Mouse (Mus musculus) neural tube, embryonic 13.5 days (tissue): ENCODE data around the gene Adgrl1. TPM values are rescaled to one million over a fixed set of nuclear protein-coding genes. Genes with fewer than 3 reads are reported as not detected.
"Not testable (repeated sequence)": the region's sequence is repeated elsewhere in the genome, so short reads cannot be mapped to it uniquely, and the experiment has no call there.

ENCODE experiments used
- ATAC-seq: fragments of 200-750 bp; cut with Nextera tagmentation; 2 replicates; pipeline ENCODE4 v1.8.0; 2017; ENCODE audit warnings: low read depth, mild to moderate bottlenecking, moderate TSS enrichment, moderate library complexity
- H3K27ac ChIP-seq: fragments of 300-500 bp; sonication (generic); replicated peaks from 2 replicates; pipeline ENCODE4 v1.5.1; 2015; ENCODE audit warnings: moderate library complexity, mild to moderate bottlenecking, inconsistent platforms
- H3K27me3 ChIP-seq: fragments of 300-500 bp; sonication (generic); 2 replicates; pipeline ENCODE4 v1.6.1; 2015; ENCODE audit warnings: mild to moderate bottlenecking, inconsistent platforms
- H3K36me3 ChIP-seq: fragments of 300-500 bp; sonication (generic); 2 replicates; pipeline ENCODE4 v1.6.1; 2015; ENCODE audit warnings: mild to moderate bottlenecking, inconsistent platforms
- H3K4me1 ChIP-seq: fragments of 300-500 bp; sonication (generic); replicated peaks from 2 replicates; pipeline ENCODE4 v1.6.1; 2015; ENCODE audit warnings: inconsistent platforms
- H3K4me2 ChIP-seq: fragments of 300-500 bp; sonication (generic); 2 replicates; pipeline ENCODE4 v1.6.1; 2015; ENCODE audit warnings: inconsistent platforms, mild to moderate bottlenecking, moderate library complexity
- H3K4me3 ChIP-seq: fragments of 300-500 bp; sonication (generic); 2 replicates; pipeline ENCODE4 v1.5.1; 2015; ENCODE audit warnings: mild to moderate bottlenecking, inconsistent platforms
- H3K9ac ChIP-seq: fragments of 300-500 bp; sonication (generic); 2 replicates; pipeline ENCODE4 v1.6.1; 2015; ENCODE audit warnings: moderate library complexity, mild to moderate bottlenecking, inconsistent platforms
- H3K9me3 ChIP-seq: fragments of 300-500 bp; sonication (generic); 2 replicates; pipeline ENCODE4 v1.6.1; 2016; ENCODE audit warnings: inconsistent platforms
- WGBS: fragments of 180-500 bp; shearing (Covaris S2); methylation state at CpG from one replicate; pipeline ENCODE4 v1.1.7; 2015; 5-methylcytosine and 5-hydroxymethylcytosine counted together
- microRNA-seq: library from miRNA; unstranded; fragments of <30 nt; microRNA quantifications from one replicate; pipeline ENCODE4, GENCODE M21; 2016
- polyA plus RNA-seq: library from polyadenylated mRNA; unstranded; fragments of >200 nt; fragmentation: Nextera tagmentation; extraction: Ambion mirVana; gene quantifications from 2 replicates; pipeline ENCODE4 v1.2.1, GENCODE M21; 2015

Gene Adgrl1
- polyA plus RNA-seq, 1 experiment from 2014 or later: 40.1 TPM

- H3K9ac ChIP-seq: no peak overlapping the region
- no peak overlapping the region for H3K27ac ChIP-seq
- WGBS: 80% methylated on average over 8 of the region's 8 CpGs
- H3K27me3 ChIP-seq: no peaks in the 10 kb centered on the region
- H3K4me1 ChIP-seq: peaks cover 42% of the 10 kb centered on the region
- ATAC-seq: no peak
- H3K4me2 ChIP-seq: no peak overlapping the region
- no peaks in the 10 kb centered on the region for H3K9me3 ChIP-seq
- H3K36me3 ChIP-seq: peaks cover 60% of the 10 kb centered on the region
- H3K4me3 ChIP-seq: no peak overlapping the region
Observed at GRCm38 (mm10) chr8:83980845-83981244, 80.9 kb downstream of the Adgrl1 start.

- no peak overlapping the region for H3K4me3 ChIP-seq
- H3K27ac ChIP-seq: no peak overlapping the region
- no peaks in the 10 kb centered on the region for H3K27me3 ChIP-seq
- H3K36me3 ChIP-seq: peaks cover 67% of the 10 kb centered on the region
- H3K9me3 ChIP-seq: no peaks in the 10 kb centered on the region
- peaks cover 39% of the 10 kb centered on the region for H3K4me1 ChIP-seq
- no peak overlapping the region for H3K9ac ChIP-seq
- H3K4me2 ChIP-seq: no peak overlapping the region
- 96% methylated on average over 7 of the region's 7 CpGs for WGBS
- no peak for ATAC-seq
Observed at GRCm38 (mm10) chr8:83981533-83981932, 81.6 kb downstream of the Adgrl1 start.

- Histone ChIP-seq H3K36me3 (peaks cover 76% of the 10 kb centered on the region), H3K27me3 (no peaks in the 10 kb centered on the region), H3K4me2 (no peak overlapping the region), H3K9ac (no peak overlapping the region), H3K27ac (no peak overlapping the region), H3K4me3 (no peak overlapping the region), H3K9me3 (no peaks in the 10 kb centered on the region), H3K4me1 (peaks cover 29% of the 10 kb centered on the region)
- ATAC-seq: no peak
- 89% methylated on average over 4 of the region's 4 CpGs for WGBS
Observed at GRCm38 (mm10) chr8:83982449-83982848, 82.5 kb downstream of the Adgrl1 start.

- not testable (repeated sequence) for ATAC-seq, H3K9ac ChIP-seq, H3K9me3 ChIP-seq, H3K4me3 ChIP-seq, H3K27me3 ChIP-seq, H3K4me2 ChIP-seq, H3K27ac ChIP-seq
- 98% methylated on average over 2 of the region's 2 CpGs for WGBS
- H3K36me3 ChIP-seq: peaks cover 84% of the 10 kb centered on the region
- H3K4me1 ChIP-seq: peaks cover 22% of the 10 kb centered on the region
Observed at GRCm38 (mm10) chr8:83983222-83983621, 83.3 kb downstream of the Adgrl1 start.

GRCm38 (mm10) chr8:83989243-83989642, 89.3 kb downstream of the Adgrl1 start:
- 92% methylated on average over 7 of the region's 7 CpGs for WGBS
- Histone ChIP-seq H3K9me3 (no peaks in the 10 kb centered on the region), H3K9ac (no peak overlapping the region), H3K36me3 (peaks cover 90% of the 10 kb centered on the region), H3K27ac (no peak overlapping the region), H3K4me1 (no peaks in the 10 kb centered on the region), H3K27me3 (no peaks in the 10 kb centered on the region), H3K4me3 (no peak overlapping the region), H3K4me2 (no peak overlapping the region)
- no peak for ATAC-seq

- Histone ChIP-seq H3K27me3 (no peaks in the 10 kb centered on the region), H3K9ac (no peak overlapping the region), H3K36me3 (peaks cover 90% of the 10 kb centered on the region), H3K4me1 (no peaks in the 10 kb centered on the region), H3K4me2 (no peak overlapping the region), H3K4me3 (no peak overlapping the region), H3K9me3 (no peaks in the 10 kb centered on the region), H3K27ac (no peak overlapping the region)
- 94% methylated on average over 14 of the region's 14 CpGs for WGBS
- ATAC-seq: no peak
Observed at GRCm38 (mm10) chr8:83990170-83990569, 90.3 kb downstream of the Adgrl1 start.

Small RNA genes lying within 50 kb of the gene (microRNA-seq; reads per million reads assigned to microRNA genes)
- gene Gm44330 (not detected), gene Gm44450 (not detected)

Other genes with a start within 250 kb of the Adgrl1 start
- gene Gipc1, start 247.4 kb upstream of the Adgrl1 start, polyA plus RNA-seq: 149 and 151 TPM in 2 replicates
- gene Ptger1, start 233.4 kb upstream of the Adgrl1 start, polyA plus RNA-seq: 0.46 and 0.50 TPM in 2 replicates
- 21.3 and 25.5 TPM in 2 replicates for gene Pkn1, start 200.9 kb upstream of the Adgrl1 start, polyA plus RNA-seq
- 101 and 105 TPM in 2 replicates for gene Ddx39, start 184.9 kb upstream of the Adgrl1 start, polyA plus RNA-seq
- 12.7 and 14.7 TPM in 2 replicates for gene Adgre5, start 158.8 kb upstream of the Adgrl1 start, polyA plus RNA-seq
- gene Gm10644, start 55.1 kb downstream of the Adgrl1 start, polyA plus RNA-seq: 0.62 and 0.77 TPM in 2 replicates
- 12.7 and 14.6 TPM in 2 replicates for gene Asf1b, start 55.4 kb downstream of the Adgrl1 start, polyA plus RNA-seq
- gene Prkaca, start 72.9 kb downstream of the Adgrl1 start, polyA plus RNA-seq: 203 and 207 TPM in 2 replicates
- 8.0 and 8.3 TPM in 2 replicates for gene Samd1, start 97.6 kb downstream of the Adgrl1 start, polyA plus RNA-seq
- 0.62 and 0.87 TPM in 2 replicates for gene 1700067K01Rik, start 101.4 kb downstream of the Adgrl1 start, polyA plus RNA-seq
- gene 2210011C24Rik, start 112.1 kb downstream of the Adgrl1 start, polyA plus RNA-seq: 1.0 TPM in 1 of 2 replicates, not detected in the other
- 7.4 and 8.5 TPM in 2 replicates for gene Palm3, start 121.4 kb downstream of the Adgrl1 start, polyA plus RNA-seq
- 0.43 and 0.56 TPM in 2 replicates for gene Il27ra, start 142.5 kb downstream of the Adgrl1 start, polyA plus RNA-seq
- not detected in 2 replicates for gene Rln3, start 144.9 kb downstream of the Adgrl1 start, polyA plus RNA-seq
- gene Gm10643, start 165.0 kb downstream of the Adgrl1 start, polyA plus RNA-seq: 1.9 and 2.2 TPM in 2 replicates
- 8.1 and 8.2 TPM in 2 replicates for gene Rfx1, start 166.7 kb downstream of the Adgrl1 start, polyA plus RNA-seq
- gene Dcaf15, start 204.7 kb downstream of the Adgrl1 start, polyA plus RNA-seq: 16.5 and 16.8 TPM in 2 replicates
- 0.36 and 0.51 TPM in 2 replicates for gene Podnl1, start 225.9 kb downstream of the Adgrl1 start, polyA plus RNA-seq
- 24.3 and 25.6 TPM in 2 replicates for gene Cc2d1a, start 247.8 kb downstream of the Adgrl1 start, polyA plus RNA-seq
- 1.4 and 1.6 TPM in 2 replicates for gene 4930432K21Rik, start 247.9 kb downstream of the Adgrl1 start, polyA plus RNA-seq